Comparison of ENCODE assay signal across 25 mouse cellular contexts in the genomic region with DNA sequence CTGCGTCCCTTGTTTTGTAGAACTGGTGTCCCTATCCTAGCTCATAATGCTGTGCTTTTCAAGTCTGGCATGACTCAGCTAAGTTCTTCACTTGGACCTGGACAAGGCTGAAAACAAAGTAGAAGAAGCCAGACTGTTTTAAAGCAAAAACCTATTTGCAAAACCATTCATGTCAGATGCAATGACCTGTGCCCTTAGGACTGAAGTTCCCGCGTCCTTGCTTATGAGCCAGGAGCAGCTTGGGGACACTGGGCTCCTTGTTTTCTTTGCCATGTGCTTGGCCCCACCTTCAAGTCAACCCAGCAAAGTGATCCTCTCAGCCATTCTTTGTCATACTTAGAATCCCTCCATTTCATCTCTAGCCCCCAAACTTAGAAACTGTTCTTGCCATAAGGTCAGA.
"Had no signal": no experiment of that assay in that cellular context is flagged by ENCODE, and none has a peak within 500 bp of the region (broad histone marks: within the 10 kb centered on the region; RNA-seq: fewer than 3 reads in every experiment).

No protein-coding gene starts in this region.

- DNase-seq: gastrocnemius, adult 2 months; gastrocnemius, postnatal 10 days; gastrocnemius, postnatal 25 days; heart, adult 18-20 months; heart, postnatal 10 days; heart, postnatal 4 days; layer of hippocampus, adult 9-11 months; liver; liver, embryonic 13.5 days; liver, postnatal 0 days; lung, adult 2 months had no signal

- H3K4me2 ChIP-seq: heart, embryonic 12.5 days; hindbrain, embryonic 12.5 days; hindbrain, embryonic 14.5 days; intestine, embryonic 15.5 days; limb, embryonic 12.5 days; liver, embryonic 13.5 days; liver, embryonic 15.5 days had no signal

- ATAC-seq: forebrain, embryonic 16.5 days; hindbrain, embryonic 16.5 days; inflammation-experienced regulatory T-cells, adult 6 months; intestine, embryonic 15.5 days; intestine, postnatal 0 days; liver, postnatal 0 days had no signal

- H3K27ac ChIP-seq: gastrocnemius, adult 2 months; heart, embryonic 10.5 days; hindbrain, embryonic 10.5 days; hindbrain, embryonic 12.5 days; hindbrain, embryonic 14.5 days; intestine, embryonic 15.5 days; left cerebral cortex, adult 2 months; limb, embryonic 10.5 days; limb, embryonic 12.5 days; liver, embryonic 13.5 days; liver, embryonic 15.5 days had no signal

- H3K27me3 ChIP-seq: heart, embryonic 12.5 days; hindbrain, embryonic 12.5 days; intestine, embryonic 15.5 days; limb, embryonic 12.5 days; liver, embryonic 13.5 days; liver, embryonic 15.5 days had no signal

- H3K4me3 ChIP-seq: gastrocnemius, adult 2 months; heart, embryonic 10.5 days; heart, embryonic 12.5 days; hindbrain, embryonic 10.5 days; hindbrain, embryonic 12.5 days; intestine, embryonic 15.5 days; left cerebral cortex, adult 2 months; limb, embryonic 10.5 days; limb, embryonic 12.5 days; liver, embryonic 13.5 days; liver, embryonic 15.5 days had no signal

- H3K9me3 ChIP-seq: heart, embryonic 10.5 days; heart, embryonic 12.5 days; hindbrain, embryonic 10.5 days; hindbrain, embryonic 12.5 days; intestine, embryonic 15.5 days; limb, embryonic 10.5 days; limb, embryonic 12.5 days; liver, embryonic 13.5 days; liver, embryonic 15.5 days had no signal

- H3K9ac ChIP-seq: heart, embryonic 12.5 days; hindbrain, embryonic 12.5 days; hindbrain, embryonic 14.5 days; intestine, embryonic 15.5 days; limb, embryonic 12.5 days; liver, embryonic 13.5 days; liver, embryonic 15.5 days; liver, postnatal 0 days had no signal

- H3K4me1 ChIP-seq: heart, embryonic 10.5 days; hindbrain, embryonic 12.5 days; intestine, embryonic 15.5 days; limb, embryonic 10.5 days; limb, embryonic 12.5 days; liver, embryonic 13.5 days; liver, embryonic 15.5 days had no signal

- H3K36me3 ChIP-seq: heart, embryonic 10.5 days; heart, embryonic 12.5 days; hindbrain, embryonic 10.5 days; hindbrain, embryonic 12.5 days; intestine, embryonic 15.5 days; limb, embryonic 10.5 days; limb, embryonic 12.5 days; liver, embryonic 13.5 days; liver, embryonic 15.5 days had no signal
